Mouse (Mus musculus) gastrocnemius, adult 8-10 months (tissue): ENCODE measurements at regions not wholly inside any gene's neighbourhood (a gene's known extent, or its start where the extent isn't known, plus 50 kb on each side); places are given as distances from the start of the nearest gene placed in this dataset.
A peak's percentile ranks its signal among the peaks of the same experiment; 100 is the strongest.

Experiments
- DNase-seq, 2 experiments: peaks; one replicate each; pipeline ENCODE4 v3.0.0; 2022; ENCODE audit warnings: low spot score in 2 of 2

- no peak for DNase-seq
These were observed 76.7 kb downstream of the Trim29 start for GRCm38 (mm10) chr9:43387397-43387796.

DNA sequence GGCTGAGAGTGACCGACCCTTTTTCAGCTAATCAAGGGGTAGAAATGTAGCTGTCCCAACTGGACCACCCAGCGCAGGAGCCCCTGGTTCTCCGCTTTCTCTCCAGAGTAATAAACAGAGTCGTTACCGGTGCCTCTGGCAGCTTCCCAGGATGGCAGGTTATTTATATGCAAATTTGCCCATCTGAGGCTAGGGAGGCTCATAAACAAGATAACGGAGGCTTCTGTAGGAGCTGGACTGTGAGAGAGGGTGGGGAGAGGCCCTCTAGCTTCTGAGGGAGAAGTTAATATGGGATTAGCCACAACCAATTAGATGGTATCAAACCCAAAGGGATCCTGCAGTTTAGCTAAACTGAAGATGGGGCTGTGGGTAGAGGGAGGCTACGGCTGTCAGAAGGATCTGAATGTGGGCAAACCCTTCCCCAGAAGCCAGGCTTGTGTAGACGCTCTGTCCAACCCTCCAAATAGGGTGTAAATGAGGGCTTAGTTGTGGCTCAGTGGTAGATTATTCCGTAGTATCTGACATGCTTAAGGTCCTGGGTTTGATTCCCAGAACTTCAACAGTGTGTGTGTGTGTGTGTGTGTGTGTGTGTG is 78.9 kb downstream of the Trim29 start:
- DNase-seq, result no peak

DNA sequence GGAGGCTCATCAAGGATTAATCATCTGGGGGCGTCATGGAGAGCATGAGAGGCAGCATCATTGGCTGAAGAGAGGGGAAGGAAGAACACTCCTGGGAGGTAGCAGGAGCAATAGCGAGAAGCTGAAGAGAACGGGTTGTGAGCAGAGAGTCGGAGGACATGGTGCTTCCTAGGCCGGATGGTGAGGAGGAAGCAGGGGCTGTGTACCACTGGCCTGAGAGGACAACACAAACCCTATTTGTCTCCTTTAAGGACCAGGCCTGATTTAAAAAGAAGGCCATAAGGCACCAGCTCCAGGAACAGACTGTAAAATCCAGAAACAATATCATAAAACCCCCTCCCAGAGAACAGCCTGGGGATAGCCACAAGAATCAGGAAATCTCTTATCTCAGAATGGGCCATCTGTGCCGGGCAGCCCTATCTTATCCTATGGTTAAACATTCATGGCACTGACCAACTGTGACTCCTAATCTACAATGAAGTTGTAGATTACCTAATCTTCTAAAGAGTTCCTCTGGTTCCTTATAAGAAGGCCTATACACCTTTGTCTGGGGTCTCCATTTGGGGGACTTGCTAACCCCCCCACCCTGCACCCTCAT is 81.9 kb downstream of the Trim29 start:
- DNase-seq, result no peak

DNA sequence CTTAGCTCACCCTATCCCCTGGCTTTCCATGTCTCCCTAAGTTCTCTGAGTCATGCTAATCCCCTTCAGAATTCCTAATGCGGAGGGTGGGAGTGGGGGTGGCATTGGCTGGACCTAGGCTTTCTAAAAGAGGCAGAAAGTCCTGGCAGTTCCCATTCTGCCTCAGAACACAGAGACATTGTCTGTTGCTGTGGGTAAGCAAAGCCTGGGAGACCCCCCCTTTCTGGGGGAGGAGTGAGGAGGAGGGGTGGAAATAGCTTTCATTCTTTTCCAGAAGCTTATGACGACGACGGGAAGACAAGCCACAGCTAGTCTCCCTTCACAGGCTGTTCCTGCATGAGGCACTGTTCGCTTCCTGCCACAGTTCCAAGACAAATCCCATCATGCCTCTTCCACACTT is 83.6 kb downstream of the Trim29 start:
- no peak for DNase-seq

DNA sequence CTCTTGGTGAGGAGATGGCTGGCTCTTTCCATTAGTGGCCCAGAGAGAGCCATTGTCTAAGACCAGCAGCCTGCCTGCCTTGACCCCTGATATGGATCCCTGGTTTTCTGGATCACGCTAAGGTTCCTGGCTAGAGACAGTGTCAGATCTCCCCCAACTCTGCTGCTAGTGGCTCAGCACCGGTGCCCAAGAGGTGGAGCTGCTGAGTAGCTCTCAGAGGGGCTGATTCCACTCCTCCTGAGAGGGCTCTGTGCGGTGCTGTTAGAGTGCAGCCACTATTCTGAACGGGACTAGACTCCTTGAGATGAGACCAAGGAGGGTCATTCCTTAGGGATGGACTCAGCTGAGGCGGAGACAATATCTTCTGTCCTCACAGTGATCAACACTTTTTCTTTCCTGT is 84.6 kb downstream of the Trim29 start:
- no peak for DNase-seq

GRCm38 (mm10) chr9:43396566-43396965 is 85.9 kb downstream of the Trim29 start:
- DNase-seq, result no peak

DNA sequence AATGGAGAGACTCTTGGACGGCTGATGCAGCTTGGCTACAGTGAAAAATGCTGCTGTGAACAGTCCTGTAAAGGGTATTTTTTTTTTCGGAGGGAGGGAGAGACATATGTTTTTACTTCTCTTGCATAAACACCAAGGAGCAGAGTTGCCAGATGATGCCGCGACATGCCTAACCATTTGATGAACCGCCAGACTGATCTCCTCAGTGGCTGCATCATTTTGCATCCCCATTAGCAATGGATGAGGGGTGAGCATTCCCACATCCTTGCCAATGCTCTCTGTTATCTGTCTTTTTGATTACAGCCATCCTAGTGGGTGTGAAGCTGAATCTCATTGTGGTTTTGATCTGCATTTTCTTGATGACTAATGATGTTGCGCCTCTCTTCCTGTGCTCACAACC is 97.8 kb downstream of the Trim29 start:
- DNase-seq, result no peak

DNA sequence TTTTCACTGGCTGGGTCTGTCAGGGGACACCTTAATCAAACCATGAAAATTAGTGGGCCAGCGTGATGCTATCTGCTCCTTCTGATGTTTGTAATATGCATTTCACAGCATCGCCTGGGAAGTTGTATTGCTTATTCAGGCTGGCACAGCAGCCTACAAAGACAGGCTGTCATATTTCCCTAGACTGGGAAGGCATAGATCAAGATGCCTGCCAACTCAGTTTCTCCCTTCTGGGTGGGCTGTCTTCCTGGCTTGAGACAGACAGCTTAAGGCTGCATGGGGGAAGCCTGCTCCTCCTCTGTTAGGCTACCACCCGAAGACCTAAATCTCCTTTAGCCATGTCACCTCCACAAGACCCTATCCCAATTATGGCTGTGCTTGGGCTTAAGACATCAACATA is 101.8 kb downstream of the Trim29 start:
- DNase-seq, result no peak

GRCm38 (mm10) chr9:43419993-43420715 is 109.5 kb downstream of the Trim29 start:
- DNase-seq, result no peak

DNA sequence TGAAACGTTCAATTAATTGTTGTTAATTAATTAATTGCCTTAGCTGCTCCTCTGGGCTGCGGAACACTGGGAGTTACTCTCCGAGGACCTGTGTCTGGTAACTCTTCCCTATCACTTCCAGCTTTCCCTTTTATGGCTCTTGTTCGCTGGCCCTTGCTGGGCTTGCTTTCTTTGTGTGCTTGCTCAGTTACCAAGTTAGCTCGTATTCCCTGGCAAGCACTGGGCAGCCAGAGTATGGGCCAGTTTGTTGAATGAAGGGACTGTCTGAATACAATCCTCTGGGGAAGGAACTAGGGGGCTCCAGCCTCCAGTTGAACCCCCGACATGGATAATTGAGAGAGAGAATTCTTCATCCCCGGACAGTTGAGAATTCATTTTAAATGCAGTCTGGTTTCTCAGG is 116.4 kb downstream of the Trim29 start:
- no peak for DNase-seq

DNA sequence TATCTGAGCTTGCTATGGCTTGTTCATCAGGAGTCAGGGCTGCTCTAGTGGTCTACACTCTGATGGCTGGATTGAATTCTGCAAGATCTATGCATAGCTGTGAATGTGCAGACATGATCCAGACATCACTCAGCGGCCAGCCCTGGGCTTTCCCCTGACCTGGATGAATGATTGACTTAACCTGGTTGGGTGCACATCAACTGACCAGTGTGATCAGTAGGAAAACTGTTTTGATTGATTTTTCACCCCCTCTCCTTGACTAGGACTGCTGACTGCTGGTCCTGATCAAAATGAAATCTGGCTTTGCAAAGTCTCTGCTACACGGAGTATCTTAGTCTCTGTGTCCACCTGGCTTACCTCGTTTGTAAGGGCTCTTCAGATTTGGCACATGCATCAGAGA is 123.3 kb downstream of the Trim29 start:
- DNase-seq, result no peak

GRCm38 (mm10) chr9:43438476-43438875 is 127.8 kb downstream of the Trim29 start:
- DNase-seq, result peak in 1 of 2 experiments; percentile 19

- DNase-seq, result no peak
These were observed 130.4 kb downstream of the Trim29 start for GRCm38 (mm10) chr9:43440959-43441510.

- no peak for DNase-seq
These were observed 134.8 kb downstream of the Trim29 start for GRCm38 (mm10) chr9:43445491-43445890.

GRCm38 (mm10) chr9:43447372-43447771 is 136.7 kb downstream of the Trim29 start:
- DNase-seq, result no peak

- no peak for DNase-seq
These were observed 138.3 kb downstream of the Trim29 start for GRCm38 (mm10) chr9:43448981-43449380.

- DNase-seq, result no peak
These were observed 143.4 kb downstream of the Trim29 start for GRCm38 (mm10) chr9:43453953-43454582.

- DNase-seq, result peak in 1 of 2 experiments; percentile 17
These were observed 147.1 kb downstream of the Trim29 start for GRCm38 (mm10) chr9:43457736-43458135.

GRCm38 (mm10) chr9:43461131-43461530 is 150.5 kb downstream of the Trim29 start:
- no peak for DNase-seq

- no peak for DNase-seq
These were observed 152.9 kb downstream of the Trim29 start for GRCm38 (mm10) chr9:43463445-43464090.

DNA sequence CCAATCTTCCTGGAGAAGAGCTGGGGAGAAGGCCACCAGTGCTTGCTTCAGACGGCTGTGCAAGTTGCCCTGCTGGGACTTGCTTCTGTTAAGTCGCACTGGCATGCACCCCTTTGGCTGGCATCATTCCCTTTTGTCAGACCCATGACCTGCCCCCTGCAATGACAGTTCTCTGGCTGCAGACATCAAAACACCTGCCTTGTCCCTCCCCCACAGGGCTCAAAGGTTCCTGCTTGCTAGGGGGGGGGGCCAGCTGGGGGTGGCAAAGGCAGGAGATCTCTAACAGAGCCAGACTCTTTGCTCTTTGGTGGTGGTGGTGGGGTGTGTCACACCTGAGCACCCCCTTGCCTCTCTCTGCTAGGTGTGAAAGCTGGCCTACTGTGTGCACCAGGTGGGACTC is 154.5 kb downstream of the Trim29 start:
- DNase-seq, result no peak
